Mouse (Mus musculus) layer of hippocampus, adult 9-11 months (tissue): ENCODE results near the gene Gm45234.
"Not testable (repeated sequence)": the region's sequence is repeated elsewhere in the genome, so short reads cannot be mapped to it uniquely, and the experiment has no call there.

ENCODE experiments used
- DNase-seq: peaks from one replicate; pipeline ENCODE4 v3.0.0; 2022

Gm45234 gene

DNA sequence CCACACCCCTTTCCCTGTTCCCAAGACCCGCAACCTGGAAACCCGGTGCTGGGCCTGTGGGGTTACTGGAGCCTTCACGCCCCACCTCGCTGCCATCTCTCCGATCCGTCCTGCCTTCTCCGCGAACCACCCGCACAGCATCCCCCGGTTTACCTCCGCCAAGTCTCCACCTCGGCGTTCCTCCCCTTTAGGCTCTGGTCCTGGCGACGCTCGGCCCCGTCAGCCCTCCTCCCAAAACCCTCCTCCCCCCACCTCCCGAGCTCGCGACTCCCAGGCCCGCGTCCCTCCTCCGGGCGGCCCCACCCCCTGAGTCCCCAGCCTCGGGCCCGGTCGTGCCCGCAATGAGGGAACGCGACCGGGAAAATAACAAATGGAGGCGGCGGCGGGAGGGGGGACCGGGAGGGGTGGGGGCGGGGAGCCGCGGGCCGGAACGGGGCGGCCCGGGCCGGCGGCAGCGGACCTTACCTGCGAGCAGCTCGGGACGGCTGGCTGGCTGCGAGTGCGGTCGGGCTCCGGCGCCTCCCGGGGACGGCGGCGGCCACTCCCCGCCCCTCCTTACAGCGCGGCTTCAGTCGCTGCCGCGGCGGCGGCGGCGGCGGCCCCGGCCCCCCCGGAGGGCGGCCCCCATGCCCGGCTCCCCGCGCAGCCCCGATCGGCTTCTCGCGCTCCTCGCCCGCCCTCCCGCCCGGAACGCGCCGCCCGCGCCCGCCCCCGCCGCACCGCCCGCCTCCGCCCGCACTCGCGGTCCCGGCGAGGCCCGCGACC lies at the start of gene Gm45234, which contains the start of gene Atn1:
Gene Gm45234 (minus strand): TSS at position 191 of the 765 bp plus-strand sequence.
Gene Atn1 (minus strand): TSS at position 694 of the 765 bp plus-strand sequence.
- DNase-seq: no peak

DNA sequence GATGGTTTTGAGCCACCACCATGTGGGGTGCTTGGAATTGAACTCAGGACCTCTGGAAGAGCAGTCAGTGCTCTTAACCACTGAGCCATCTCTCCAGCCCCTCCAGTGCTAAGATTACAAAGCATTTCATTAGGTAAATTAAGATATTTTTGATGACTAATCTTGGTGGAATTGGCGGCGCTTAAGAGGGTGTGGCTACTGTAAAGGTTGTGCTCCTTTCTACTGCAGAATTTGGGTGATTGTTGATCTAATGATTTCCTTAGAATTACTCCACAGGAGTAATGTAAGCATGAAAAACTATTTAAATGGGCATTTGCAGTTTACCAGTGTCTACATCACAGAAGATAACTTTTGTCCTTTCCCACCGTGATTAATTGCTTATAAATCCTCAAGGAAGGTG lies 48.5 kb upstream of the Gm45234 start:
- no peak for DNase-seq

- not testable (repeated sequence) for DNase-seq
Observed at GRCm38 (mm10) chr6:124803691-124804090, 47.9 kb upstream of the Gm45234 start.

DNA sequence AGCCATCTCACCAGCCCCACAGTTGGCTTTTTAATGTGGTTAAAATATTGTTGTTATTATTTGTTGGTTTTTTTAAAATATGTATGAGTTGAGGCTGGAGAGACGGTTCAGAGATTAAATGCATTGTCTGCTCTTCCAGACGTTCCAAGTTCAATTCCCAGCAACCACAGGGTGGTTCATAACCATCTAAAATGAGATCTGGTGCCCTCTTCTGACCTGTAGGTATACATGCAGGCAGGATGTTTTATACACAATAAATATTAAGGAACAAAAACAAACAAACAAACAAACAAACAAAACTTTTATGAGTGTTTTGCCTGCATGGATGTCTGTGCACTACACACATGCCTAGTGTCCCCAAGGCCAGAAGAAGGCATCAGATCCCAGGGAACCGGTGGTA lies 47.2 kb upstream of the Gm45234 start:
- DNase-seq: no peak

GRCm38 (mm10) chr6:124802400-124802799 lies 46.6 kb upstream of the Gm45234 start:
- DNase-seq: not testable (repeated sequence)

GRCm38 (mm10) chr6:124796200-124796599 lies 40.4 kb upstream of the Gm45234 start:
- DNase-seq: no peak

- no peak for DNase-seq
Observed at GRCm38 (mm10) chr6:124795781-124796180, 40.0 kb upstream of the Gm45234 start.

DNA sequence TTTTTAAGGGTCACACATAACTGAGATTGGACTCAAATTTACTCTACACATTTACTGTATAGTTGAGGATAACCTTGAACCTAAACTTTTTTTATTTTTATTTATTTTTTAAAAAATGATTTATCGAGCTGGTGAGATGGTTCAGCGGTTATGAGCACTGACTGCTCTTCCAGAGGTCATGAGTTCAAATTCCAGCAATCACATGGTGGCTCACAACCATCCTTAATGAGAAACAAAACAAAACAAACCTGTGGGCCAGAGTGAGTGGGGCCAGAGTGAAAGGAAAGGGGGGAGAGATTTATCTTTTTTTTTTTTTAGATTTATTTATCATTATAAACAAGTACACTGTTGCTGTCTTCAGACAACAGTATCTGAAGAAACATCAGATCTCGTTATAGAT lies 36.1 kb upstream of the Gm45234 start:
- DNase-seq: no peak

GRCm38 (mm10) chr6:124790121-124790520 lies 34.3 kb upstream of the Gm45234 start:
- no peak for DNase-seq

GRCm38 (mm10) chr6:124789519-124789918 lies 33.7 kb upstream of the Gm45234 start:
- DNase-seq: no peak

- no peak for DNase-seq
Observed at GRCm38 (mm10) chr6:124787722-124788121, 31.9 kb upstream of the Gm45234 start.

GRCm38 (mm10) chr6:124786756-124787420 lies 31.1 kb upstream of the Gm45234 start:
- DNase-seq: no peak

- no peak for DNase-seq
Observed at GRCm38 (mm10) chr6:124782436-124782835, 26.6 kb upstream of the Gm45234 start.

GRCm38 (mm10) chr6:124780917-124781316 lies 25.1 kb upstream of the Gm45234 start:
- no peak for DNase-seq

- DNase-seq: no peak
Observed at GRCm38 (mm10) chr6:124779984-124780416, 24.2 kb upstream of the Gm45234 start.

DNA sequence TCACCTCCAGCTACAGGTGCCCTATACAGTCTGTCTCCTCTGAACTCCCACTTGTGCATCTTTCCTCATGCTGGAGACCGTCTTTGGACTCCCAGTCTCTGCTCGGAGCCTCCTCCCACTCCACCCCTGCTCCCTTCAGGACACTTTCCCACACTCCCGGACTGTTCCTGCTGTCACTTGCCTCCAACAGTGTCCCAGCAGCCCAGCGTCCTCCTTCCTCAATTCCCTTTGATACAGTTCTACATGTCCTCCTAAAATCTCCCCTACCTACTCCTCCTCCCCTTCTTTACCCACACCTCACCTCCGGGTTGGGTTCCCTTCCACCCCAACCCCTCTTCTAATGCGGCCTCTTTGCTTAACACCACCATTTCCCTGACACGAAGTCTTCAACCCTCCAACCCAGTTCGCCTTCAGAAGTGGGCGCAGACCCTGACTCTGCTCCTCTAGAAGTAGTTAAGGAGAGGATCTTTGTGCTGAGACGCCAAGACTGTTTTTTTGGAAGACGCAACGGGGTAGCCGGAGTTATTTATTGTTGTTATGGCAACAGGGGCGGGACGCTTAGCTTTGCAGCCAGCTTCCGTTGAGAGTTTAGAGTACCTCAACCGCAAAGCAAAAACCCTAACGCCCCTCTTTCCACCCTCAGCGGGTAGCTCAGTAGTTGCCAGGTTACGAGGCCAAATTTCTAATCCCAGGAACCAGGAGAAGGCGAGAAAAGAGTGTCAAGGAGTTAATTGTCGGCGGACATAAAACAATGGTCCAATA lies 23.6 kb upstream of the Gm45234 start, which contains the start of gene Lrrc23:
Gene Lrrc23 (minus strand): TSS at position 506 of the 762 bp plus-strand sequence.
- DNase-seq: no peak

DNA sequence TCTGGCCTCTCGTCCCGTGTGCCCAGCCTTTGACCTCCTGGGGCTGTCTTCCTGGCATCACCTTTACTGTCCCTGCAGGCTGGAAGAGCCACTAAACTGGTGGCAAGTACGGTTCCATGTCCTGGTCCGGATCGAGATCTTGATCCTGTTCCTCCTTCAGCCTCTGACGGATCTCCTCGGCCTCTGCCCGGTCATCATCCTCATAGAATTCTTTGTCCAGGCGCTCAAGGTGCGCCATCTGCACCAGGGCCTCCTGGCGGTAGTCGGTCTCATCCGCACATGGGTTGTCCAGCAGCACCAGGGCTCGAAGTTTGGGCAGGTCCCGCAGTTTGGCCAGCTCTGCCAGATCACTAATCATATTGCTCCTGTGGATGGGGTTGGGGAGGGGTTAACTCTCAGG lies 14.7 kb upstream of the Gm45234 start:
- DNase-seq: no peak

DNA sequence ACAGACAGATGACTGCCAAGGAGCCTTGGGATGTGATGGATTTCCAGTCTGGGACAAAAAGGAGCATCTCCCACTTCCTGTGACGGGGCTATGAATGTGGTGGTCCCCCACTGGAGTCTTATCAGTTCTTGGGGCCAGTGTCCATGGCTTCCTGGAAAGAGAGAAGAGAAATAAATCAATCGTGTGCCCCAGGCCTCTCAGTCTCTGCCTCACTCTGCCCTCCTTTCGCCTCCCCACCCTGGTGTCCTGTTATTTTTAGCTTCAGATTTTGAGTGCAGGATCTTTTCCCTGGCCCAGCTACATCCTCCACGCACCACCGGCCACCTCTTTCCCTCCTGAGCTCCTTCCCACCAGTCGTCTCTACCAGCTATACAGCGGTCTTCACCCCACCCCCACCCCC lies 14.2 kb upstream of the Gm45234 start:
- DNase-seq: no peak

- DNase-seq: peak; percentile 87
Observed at GRCm38 (mm10) chr6:124769101-124769765, 13.4 kb upstream of the Gm45234 start, which contains the start of gene Eno2. Gene Eno2 (minus strand): TSS chr6:124769673.

DNA sequence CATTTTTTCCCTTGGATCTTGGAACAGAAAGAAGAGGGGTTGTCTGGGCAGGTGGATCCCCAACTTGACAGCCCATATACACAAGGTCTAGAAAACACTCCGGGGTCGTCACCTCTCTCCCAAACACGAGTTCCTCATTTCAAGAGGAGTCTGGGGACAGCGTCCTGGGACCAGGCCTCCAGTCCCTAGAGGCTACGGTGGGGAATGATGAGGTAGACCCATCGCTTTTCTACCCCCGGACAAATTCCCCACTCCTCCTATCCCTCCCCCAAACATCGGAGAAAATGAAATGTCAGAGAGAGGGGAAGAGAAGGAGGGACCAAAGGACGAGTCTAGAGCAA lies 12.9 kb upstream of the Gm45234 start:
- no peak for DNase-seq

GRCm38 (mm10) chr6:124767920-124768703 lies 12.3 kb upstream of the Gm45234 start:
- DNase-seq: peak; percentile 72

DNA sequence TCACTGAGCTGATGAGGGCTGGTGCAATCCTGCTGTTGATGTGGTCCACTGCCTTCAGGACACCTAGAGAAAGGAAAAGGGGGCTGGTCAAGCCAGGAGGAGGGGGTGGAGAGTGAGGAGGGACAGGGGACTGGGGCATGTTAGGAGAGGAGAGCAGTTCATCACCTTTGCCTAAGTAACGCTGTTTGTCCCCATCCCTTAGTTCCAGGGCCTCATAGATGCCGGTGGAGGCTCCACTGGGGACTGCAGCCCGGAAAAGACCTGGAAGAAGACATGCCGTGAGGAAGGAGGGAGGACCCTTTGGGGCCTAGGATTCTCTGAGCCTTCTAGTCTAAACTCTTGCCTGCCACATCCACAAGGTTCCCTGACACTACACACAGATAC lies 11.7 kb upstream of the Gm45234 start:
- DNase-seq: no peak
